Mouse (Mus musculus) liver, postnatal 0 days (tissue): Measurements from ENCODE around the gene Ttc28. TPM values are rescaled to one million over a fixed set of nuclear protein-coding genes. Genes with fewer than 3 reads are reported as not detected.

Experiments used
- ATAC-seq: fragments of 200-750 bp; cut with Nextera tagmentation; 2 replicates; pipeline ENCODE4 v1.8.0; 2017; ENCODE audit warnings: mild to moderate bottlenecking, moderate library complexity
- DNase-seq: peaks from one replicate; pipeline ENCODE4 v3.0.0-alpha.2; 2016
- H3K27ac ChIP-seq: fragments of 300-500 bp; sonication (generic); 2 replicates; pipeline ENCODE4 v1.5.1; 2014; ENCODE audit warnings: antibody characterized with exemption, moderate library complexity, mild to moderate bottlenecking, low read depth
- H3K27me3 ChIP-seq: fragments of 300-500 bp; sonication (generic); 2 replicates; pipeline ENCODE4 v1.6.1; 2014; ENCODE audit warnings: low read length, control low read depth, mixed read lengths; ENCODE audit not compliant: insufficient read depth
- H3K36me3 ChIP-seq: fragments of 300-500 bp; sonication (generic); replicated peaks from 2 replicates; pipeline ENCODE4 v1.6.1; 2014; ENCODE audit warnings: mild to moderate bottlenecking, control low read depth, low read length, moderate library complexity, mixed read lengths; ENCODE audit not compliant: insufficient read depth
- H3K4me1 ChIP-seq: fragments of 300-500 bp; sonication (generic); 2 replicates; pipeline ENCODE4 v1.6.1; 2014; ENCODE audit warnings: antibody characterized with exemption, mild to moderate bottlenecking, control low read depth; ENCODE audit not compliant: insufficient read depth
- H3K4me2 ChIP-seq: fragments of 300-500 bp; sonication (generic); 2 replicates; pipeline ENCODE4 v1.6.1; 2014; ENCODE audit warnings: low read depth, mild to moderate bottlenecking, low read length, moderate library complexity, mixed read lengths
- H3K4me3 ChIP-seq: fragments of 300-500 bp; sonication (generic); 2 replicates; pipeline ENCODE4 v1.5.1; 2014; ENCODE audit warnings: low read depth, low read length
- H3K9ac ChIP-seq: fragments of 300-500 bp; sonication (generic); replicated peaks from 2 replicates; pipeline ENCODE4 v1.6.1; 2014; ENCODE audit warnings: mild to moderate bottlenecking, moderate library complexity
- H3K9me3 ChIP-seq: fragments of 300-500 bp; sonication (generic); 2 replicates; pipeline ENCODE4 v1.6.1; 2016; ENCODE audit warnings: mild to moderate bottlenecking, control low read depth, low read length, mixed read lengths
- CTCF ChIP-seq: sonication (generic); IDR thresholded peaks from 2 replicates; pipeline ENCODE4 v1.5.1; 2016; ENCODE audit warnings: antibody characterized with exemption, low read depth
- EP300 ChIP-seq: IDR thresholded peaks from 2 replicates; pipeline ENCODE4 v1.6.1; 2016; ENCODE audit warnings: antibody characterized with exemption, low read depth, mild to moderate bottlenecking
- WGBS: fragments of 180-500 bp; shearing (Covaris S2); extraction: QIAGEN DNeasy Blood & Tissue Kit; methylation state at CpG from one replicate; pipeline ENCODE4 v1.1.7; 2014; ENCODE audit not compliant: insufficient replicate concordance; 5-methylcytosine and 5-hydroxymethylcytosine counted together
- polyA plus RNA-seq: library from polyadenylated mRNA; unstranded; fragments of >200 nt; fragmentation: Nextera tagmentation; extraction: Ambion mirVana; gene quantifications from 2 replicates; pipeline ENCODE4 v1.2.1, GENCODE M21; 2015

Ttc28 gene
- polyA plus RNA-seq, 1 experiment from 2014 or later = 0.73 TPM

DNA sequence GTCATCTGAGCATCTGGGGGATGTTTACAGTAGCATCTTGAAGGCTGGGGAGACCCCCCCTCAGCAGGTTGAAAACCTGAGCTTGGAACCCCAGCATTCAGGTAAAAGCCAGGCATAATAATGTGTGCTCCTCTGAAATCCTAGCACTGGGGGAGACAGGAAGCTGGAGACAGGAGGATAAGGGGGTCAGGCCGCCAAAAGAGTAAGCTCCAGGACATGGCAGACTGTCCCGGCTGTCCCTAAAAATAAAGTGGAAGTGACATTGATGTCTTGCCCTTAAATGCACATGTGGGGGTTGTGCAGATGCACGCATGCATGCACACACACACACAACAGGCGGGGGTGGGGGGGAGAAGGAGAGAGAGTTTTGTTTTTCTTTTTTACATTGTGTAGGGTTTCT is 118.7 kb downstream of the Ttc28 start:
- Histone ChIP-seq H3K4me1 (no peaks in the 10 kb centered on the region), H3K9ac (no peak overlapping the region), H3K27me3 (no peaks in the 10 kb centered on the region), H3K9me3 (no peaks in the 10 kb centered on the region), H3K36me3 (no peaks in the 10 kb centered on the region), H3K27ac (no peak overlapping the region), H3K4me3 (no peak overlapping the region), H3K4me2 (no peak overlapping the region)
- TF ChIP-seq EP300 (no peak), CTCF (no peak)
- DNase-seq (no peak), ATAC-seq (no peak)
- 56% methylated on average over 4 of the region's 4 CpGs for WGBS

- TF ChIP-seq CTCF (peak; percentile 49), EP300 (no peak)
- WGBS = 78% methylated on average over 5 of the region's 5 CpGs
- H3K4me1 ChIP-seq = no peaks in the 10 kb centered on the region
- H3K27ac ChIP-seq = no peak overlapping the region
- no peaks in the 10 kb centered on the region for H3K27me3 ChIP-seq
- H3K4me3 ChIP-seq = no peak overlapping the region
- H3K4me2 ChIP-seq = no peak overlapping the region
- ATAC-seq = no peak
- no peaks in the 10 kb centered on the region for H3K9me3 ChIP-seq
- no peak overlapping the region for H3K9ac ChIP-seq
- no peak for DNase-seq
- no peaks in the 10 kb centered on the region for H3K36me3 ChIP-seq
These were observed 121.3 kb downstream of the Ttc28 start for GRCm38 (mm10) chr5:111000953-111001352.

GRCm38 (mm10) chr5:111003220-111003619 is 123.6 kb downstream of the Ttc28 start:
- H3K9me3 ChIP-seq = no peaks in the 10 kb centered on the region
- no peak overlapping the region for H3K4me2 ChIP-seq
- H3K27me3 ChIP-seq = no peaks in the 10 kb centered on the region
- no peak overlapping the region for H3K9ac ChIP-seq
- H3K4me3 ChIP-seq = no peak overlapping the region
- H3K36me3 ChIP-seq = no peaks in the 10 kb centered on the region
- ATAC-seq (no peak), DNase-seq (no peak)
- no peak for TF ChIP-seq EP300
- TF ChIP-seq CTCF = no peak
- WGBS = 75% methylated on average over 5 of the region's 5 CpGs
- no peaks in the 10 kb centered on the region for H3K4me1 ChIP-seq
- no peak overlapping the region for H3K27ac ChIP-seq

DNA sequence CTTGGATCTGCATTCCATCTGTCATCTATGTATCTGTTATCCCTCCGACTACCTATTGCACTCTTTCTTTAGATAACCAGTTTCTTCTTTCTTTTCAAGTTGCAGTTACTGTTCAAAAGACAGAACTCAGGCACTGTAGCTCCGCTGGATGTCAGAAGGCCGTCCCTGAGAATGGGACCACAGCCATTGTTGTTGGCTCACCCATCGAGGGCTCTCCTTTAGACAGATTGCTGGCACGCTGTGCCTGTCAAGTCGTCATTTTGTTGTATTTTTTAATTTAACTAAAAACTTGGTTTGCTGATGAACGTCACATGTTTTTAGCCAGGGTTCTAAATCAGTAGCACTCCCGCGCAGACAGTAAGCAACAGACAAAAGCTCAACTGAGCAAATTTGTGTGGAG is 124.1 kb downstream of the Ttc28 start:
- Histone ChIP-seq H3K27ac (no peak overlapping the region), H3K4me1 (no peaks in the 10 kb centered on the region), H3K4me3 (no peak overlapping the region), H3K36me3 (no peaks in the 10 kb centered on the region), H3K9ac (no peak overlapping the region), H3K9me3 (no peaks in the 10 kb centered on the region), H3K27me3 (no peaks in the 10 kb centered on the region), H3K4me2 (no peak overlapping the region)
- TF ChIP-seq CTCF = no peak
- TF ChIP-seq EP300 = no peak
- 85% methylated on average over 9 of the region's 9 CpGs for WGBS
- no peak for ATAC-seq
- DNase-seq = no peak

DNA sequence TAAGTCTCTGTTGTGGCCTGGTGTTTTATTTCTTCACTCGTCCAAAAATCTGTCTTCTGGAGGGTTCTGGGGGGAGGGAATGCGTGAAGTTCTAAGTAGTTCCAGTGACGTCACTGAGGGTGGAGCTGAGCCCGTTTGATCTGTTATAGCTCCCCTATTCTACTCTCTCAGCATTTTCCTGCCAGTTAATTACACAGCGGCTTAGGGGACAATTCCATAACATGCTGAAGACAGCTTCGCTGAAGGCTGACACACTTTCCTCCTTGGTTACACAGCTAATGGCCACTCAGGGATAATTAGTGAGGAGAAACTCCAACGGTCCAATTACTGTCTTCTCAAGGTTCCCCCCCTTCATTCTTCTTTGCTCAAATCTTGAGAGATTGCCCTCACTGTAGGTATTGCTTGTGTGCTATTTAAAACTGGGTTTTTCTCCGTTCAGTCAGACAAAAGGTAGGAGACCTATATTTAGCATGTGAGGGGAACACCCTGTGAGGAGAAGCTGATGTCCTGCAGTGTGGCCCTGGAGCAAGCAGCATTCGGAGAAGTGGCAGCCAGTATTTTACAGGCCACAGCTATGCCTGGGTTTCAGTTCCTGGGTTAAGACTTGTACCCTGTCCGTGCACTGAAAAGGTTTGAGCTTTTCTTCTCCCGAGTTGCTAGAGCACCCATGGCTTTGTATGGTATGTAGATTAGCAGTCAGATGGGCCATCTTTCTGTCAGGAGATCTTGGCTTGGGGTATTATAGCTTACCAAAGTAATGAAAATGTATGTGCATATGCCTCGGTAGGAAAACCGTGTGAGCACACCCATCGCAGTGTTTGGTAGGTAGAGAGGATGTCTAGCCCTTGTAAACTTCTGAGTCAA is 126.9 kb downstream of the Ttc28 start:
- TF ChIP-seq EP300 (no peak), CTCF (no peak)
- no peak overlapping the region for H3K4me3 ChIP-seq
- WGBS = 72% methylated on average over 14 of the region's 14 CpGs
- no peak overlapping the region for H3K9ac ChIP-seq
- H3K27me3 ChIP-seq = no peaks in the 10 kb centered on the region
- H3K4me1 ChIP-seq = no peaks in the 10 kb centered on the region
- H3K9me3 ChIP-seq = no peaks in the 10 kb centered on the region
- H3K4me2 ChIP-seq = no peak overlapping the region
- DNase-seq = no peak
- ATAC-seq = no peak
- H3K27ac ChIP-seq = no peak overlapping the region
- H3K36me3 ChIP-seq = no peaks in the 10 kb centered on the region

GRCm38 (mm10) chr5:111007136-111007500 is 127.5 kb downstream of the Ttc28 start:
- Histone ChIP-seq H3K36me3 (no peaks in the 10 kb centered on the region), H3K9me3 (no peaks in the 10 kb centered on the region), H3K4me2 (no peak overlapping the region), H3K4me3 (no peak overlapping the region), H3K9ac (no peak overlapping the region), H3K4me1 (no peaks in the 10 kb centered on the region), H3K27ac (no peak overlapping the region), H3K27me3 (no peaks in the 10 kb centered on the region)
- ATAC-seq (no peak), DNase-seq (no peak)
- no peak for TF ChIP-seq CTCF
- no peak for TF ChIP-seq EP300
- WGBS = 76% methylated on average over 7 of the region's 7 CpGs
